Mouse (Mus musculus): ENCODE measurements around the gene Rab31.

DNA sequence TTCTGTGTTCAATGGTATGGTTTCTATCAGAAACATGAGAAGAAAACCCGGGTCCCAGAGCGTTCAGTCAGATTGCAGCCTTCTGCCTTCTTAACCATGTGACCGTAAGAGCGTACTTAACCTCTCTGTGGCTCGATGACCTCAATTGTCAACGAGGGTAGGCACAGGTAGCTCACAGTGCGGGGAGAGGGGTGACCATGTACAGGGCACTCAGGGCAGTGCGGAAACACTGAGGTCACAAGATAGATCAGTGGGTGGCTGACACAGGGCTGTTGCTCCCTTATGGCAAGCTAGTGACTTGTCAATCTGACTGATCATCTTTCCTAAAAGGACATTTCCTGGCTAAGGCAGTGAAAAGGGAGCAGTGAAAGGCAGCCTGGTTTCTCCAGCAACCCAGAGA lies 58.5 kb downstream of the Rab31 start:
- TF ChIP-seq CTCF (IDR thresholded peaks at IDR 0.05; ENCODE audit: control insufficient read depth, insufficient read depth, insufficient replicate concordance, low read depth, low read length), result no peak
- TF ChIP-seq POLR2A (IDR thresholded peaks at IDR 0.05; ENCODE audit: control insufficient read depth, low read depth, low read length), result no peak
